Mouse (Mus musculus): ENCODE results near the gene Pcdh7.

DNA sequence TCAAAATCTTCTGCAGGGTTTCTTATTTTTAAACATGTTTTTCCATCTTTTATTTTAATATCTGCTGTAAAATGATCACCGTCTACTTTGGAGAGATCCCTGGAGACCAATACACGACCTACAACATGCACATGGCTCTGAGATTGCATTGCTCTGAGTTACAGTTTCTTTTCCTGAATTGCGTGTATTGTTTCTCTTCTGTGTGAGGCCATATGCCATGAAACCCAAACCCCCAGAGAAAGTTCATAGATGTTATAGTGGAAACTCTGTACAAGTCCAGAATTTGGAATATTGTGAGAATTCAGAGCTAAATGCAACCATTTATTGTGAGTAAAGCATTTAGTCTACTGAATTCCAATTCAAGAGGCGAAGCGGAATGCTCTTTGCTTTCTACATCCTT, 203.4 kb downstream of the Pcdh7 start:
- no peak for TF ChIP-seq CTCF (IDR thresholded peaks at IDR 0.05; ENCODE audit: low read depth, low read length)
- no peak for TF ChIP-seq TAL1 (conservative IDR thresholded peaks at IDR 0.05; ENCODE audit: low read depth, low read length)
- TF ChIP-seq GATA1 (IDR thresholded peaks at IDR 0.05; ENCODE audit: borderline replicate concordance, low read length), result no peak
